Mouse (Mus musculus) kidney, postnatal 0 days (tissue): ENCODE results near the gene Gm9508. TPM values are rescaled to one million over a fixed set of nuclear protein-coding genes. Genes with fewer than 3 reads are reported as not detected.

Source experiments
- ATAC-seq: fragments of 200-750 bp; cut with Nextera tagmentation; replicated peaks from 2 replicates; pipeline ENCODE4 v1.8.0; 2017; ENCODE audit warnings: low read depth, moderate number of reproducible peaks, moderate TSS enrichment, moderate library complexity; ENCODE audit not compliant: low FRiP score
- DNase-seq: peaks from one replicate; pipeline ENCODE4 v3.0.0-alpha.2; 2016; ENCODE audit warnings: low spot score
- H3K27ac ChIP-seq: fragments of 300-500 bp; sonication (generic); 2 replicates; pipeline ENCODE4 v1.5.1; 2014; ENCODE audit warnings: mild to moderate bottlenecking
- H3K27me3 ChIP-seq: fragments of 300-500 bp; sonication (generic); 2 replicates; pipeline ENCODE4 v1.6.1; 2014; ENCODE audit warnings: low read length, mixed read lengths; ENCODE audit not compliant: insufficient read depth
- H3K36me3 ChIP-seq: fragments of 300-500 bp; sonication (generic); 2 replicates; pipeline ENCODE4 v1.6.1; 2014; ENCODE audit warnings: low read length, mixed read lengths; ENCODE audit not compliant: insufficient read depth
- H3K4me1 ChIP-seq: fragments of 300-500 bp; sonication (generic); replicated peaks from 2 replicates; pipeline ENCODE4 v1.6.1; 2014; ENCODE audit warnings: antibody characterized with exemption, low read length, mixed read lengths; ENCODE audit not compliant: insufficient read depth
- H3K4me2 ChIP-seq: fragments of 300-500 bp; sonication (generic); 2 replicates; pipeline ENCODE4 v1.6.1; 2014; ENCODE audit warnings: mild to moderate bottlenecking, low read length, moderate library complexity, mixed read lengths
- H3K4me3 ChIP-seq: fragments of 300-500 bp; sonication (generic); replicated peaks from 2 replicates; pipeline ENCODE4 v1.5.1; 2014; ENCODE audit warnings: low read depth, low read length
- H3K9ac ChIP-seq: fragments of 300-500 bp; sonication (generic); 2 replicates; pipeline ENCODE4 v1.6.1; 2014; ENCODE audit warnings: low read depth, low read length
- H3K9me3 ChIP-seq: fragments of 300-500 bp; sonication (generic); replicated peaks from 2 replicates; pipeline ENCODE4 v1.6.1; 2016; ENCODE audit warnings: low read length, inconsistent platforms, mixed read lengths
- CTCF ChIP-seq: IDR thresholded peaks from 2 replicates; pipeline ENCODE4 v1.5.1; 2016; ENCODE audit warnings: antibody characterized with exemption, low read depth, mild to moderate bottlenecking, moderate library complexity
- WGBS: fragments of 180-500 bp; shearing (Covaris S2); extraction: QIAGEN DNeasy Blood & Tissue Kit; methylation state at CpG from one replicate; pipeline ENCODE4 v1.1.7; 2014; 5-methylcytosine and 5-hydroxymethylcytosine counted together
- polyA plus RNA-seq: library from polyadenylated mRNA; unstranded; fragments of >200 nt; fragmentation: Nextera tagmentation; extraction: Ambion mirVana; gene quantifications from 2 replicates; pipeline ENCODE4 v1.2.1, GENCODE M21; 2015

Gm9508 gene
- polyA plus RNA-seq, 1 experiment from 2014 or later = not detected

DNA sequence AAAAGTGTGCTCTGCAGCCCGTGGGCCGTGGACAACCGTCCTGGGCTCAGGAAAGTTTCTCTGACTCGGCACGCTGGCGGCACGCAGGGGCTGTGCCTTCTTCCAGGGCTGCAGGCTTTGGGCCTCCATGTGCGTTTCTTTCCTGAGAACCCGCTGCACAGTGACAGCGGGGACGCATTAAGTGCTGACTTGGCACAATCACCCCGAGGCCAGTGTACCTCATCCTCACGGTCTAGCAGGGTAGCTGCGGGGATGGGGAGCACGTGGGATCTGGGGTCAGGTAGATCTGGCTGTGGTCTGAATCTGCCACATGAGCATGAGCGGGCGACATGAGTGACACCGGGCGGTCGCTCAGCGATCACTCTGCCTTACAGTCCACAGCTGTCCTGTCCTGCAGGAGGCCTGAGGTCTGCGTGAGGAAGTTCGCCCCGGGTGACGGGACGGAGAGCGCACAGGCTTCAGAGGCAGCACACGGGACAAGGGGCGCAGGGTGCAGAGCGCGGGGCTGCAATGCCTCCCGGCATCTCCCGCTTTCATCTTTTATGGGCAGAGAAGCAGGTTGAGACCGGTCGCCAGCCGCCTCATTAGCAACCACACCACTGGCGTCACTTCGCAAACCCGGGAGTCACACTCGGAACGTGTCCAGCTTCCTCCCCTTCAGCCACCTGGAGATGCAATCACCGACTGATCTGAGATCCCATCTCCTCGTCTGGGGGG lies 32.9 kb downstream of the Gm9508 start:
- WGBS = 24% methylated on average over 43 of the region's 43 CpGs
- peak overlapping the region; percentile 45 for H3K4me2 ChIP-seq
- no peaks in the 10 kb centered on the region for H3K9me3 ChIP-seq
- no peak overlapping the region for H3K4me3 ChIP-seq
- 0 out of 2 replicates have a peak, but pooled peaks have one; percentile 35 for ATAC-seq
- no peak for DNase-seq
- no peaks in the 10 kb centered on the region for H3K36me3 ChIP-seq
- no peaks in the 10 kb centered on the region for H3K27me3 ChIP-seq
- no peaks in the 10 kb centered on the region for H3K4me1 ChIP-seq
- no peak for TF ChIP-seq CTCF
- no peak overlapping the region for H3K27ac ChIP-seq
- H3K9ac ChIP-seq = no peak overlapping the region; the same call in 1 of the 2 replicates

DNA sequence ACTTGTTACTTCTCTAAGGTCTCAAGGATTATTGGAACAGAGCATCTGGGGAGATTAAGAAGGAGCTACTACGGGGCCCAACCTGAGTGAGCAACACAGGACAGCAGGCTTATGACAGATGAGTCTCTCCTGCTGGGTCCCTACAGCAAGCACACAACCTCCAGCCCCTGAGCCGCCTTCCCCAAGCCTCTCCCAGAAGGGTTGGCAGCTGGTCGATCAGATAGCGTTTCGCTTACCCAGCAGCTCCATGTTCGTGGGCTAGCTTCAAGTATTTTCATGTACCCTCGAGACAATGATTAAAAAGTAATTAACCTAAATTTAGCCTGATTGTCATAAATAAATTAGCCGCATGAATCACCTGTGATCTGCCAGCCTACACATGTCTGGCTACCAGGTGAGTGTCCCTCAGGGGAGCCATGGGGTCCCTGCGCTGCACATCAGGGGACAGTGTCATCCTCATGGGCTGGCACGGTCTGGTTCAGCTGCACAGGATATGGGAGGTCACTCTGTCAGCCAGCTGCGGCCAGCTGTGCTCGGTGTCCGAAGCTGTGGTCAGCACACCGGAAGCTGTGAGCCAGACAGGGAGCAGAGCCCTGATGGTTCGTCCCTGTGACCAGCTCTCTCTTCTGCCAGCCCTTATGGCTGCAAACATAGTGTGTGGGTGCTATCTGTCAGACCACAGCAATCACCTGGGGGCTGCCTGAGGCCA lies 38.6 kb downstream of the Gm9508 start:
- Histone ChIP-seq H3K9me3 (no peaks in the 10 kb centered on the region), H3K9ac (no peak overlapping the region), H3K36me3 (no peaks in the 10 kb centered on the region), H3K4me2 (no peak overlapping the region; the same call in 1 of the 2 replicates), H3K4me1 (peaks cover 6% of the 10 kb centered on the region; the same call in 1 of the 2 replicates), H3K27ac (no peak overlapping the region), H3K27me3 (no peaks in the 10 kb centered on the region), H3K4me3 (no peak overlapping the region)
- DNase-seq (no peak), ATAC-seq (peak; percentile 46; the same call in 1 of the 2 replicates)
- TF ChIP-seq CTCF = no peak
- 26% methylated on average over 15 of the region's 15 CpGs for WGBS

- Histone ChIP-seq H3K27ac (no peak overlapping the region), H3K9me3 (no peaks in the 10 kb centered on the region), H3K4me1 (no peaks in the 10 kb centered on the region), H3K4me3 (no peak overlapping the region), H3K4me2 (no peak overlapping the region), H3K9ac (no peak overlapping the region), H3K36me3 (no peaks in the 10 kb centered on the region), H3K27me3 (no peaks in the 10 kb centered on the region)
- 88% methylated on average over 9 of the region's 9 CpGs for WGBS
- no peak for DNase-seq
- ATAC-seq = no peak
- no peak for TF ChIP-seq CTCF
Measured at GRCm38 (mm10) chr10:77652046-77652445, 45.0 kb downstream of the Gm9508 start.

DNA sequence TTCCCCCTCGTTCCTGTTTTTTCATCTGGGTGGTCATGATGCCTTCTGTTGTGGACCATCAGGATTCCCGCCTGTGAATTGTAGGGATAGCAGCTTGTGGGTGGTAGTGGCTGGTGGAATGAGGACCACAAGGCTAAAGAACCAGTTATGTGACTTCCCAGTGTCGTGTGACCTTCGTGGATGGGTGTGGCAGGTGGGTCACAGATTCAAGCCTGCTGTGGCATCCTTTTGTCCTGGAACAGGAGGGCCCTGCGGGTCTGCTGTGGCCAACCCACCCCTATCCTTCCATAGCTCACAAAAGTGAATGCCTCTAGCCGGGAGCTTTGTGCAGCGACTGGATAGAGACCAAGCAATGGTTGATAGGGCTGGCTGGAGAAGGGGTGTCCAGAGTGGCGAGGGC lies 49.1 kb downstream of the Gm9508 start:
- 83% methylated on average over 8 of the region's 8 CpGs for WGBS
- no peak for TF ChIP-seq CTCF
- Histone ChIP-seq H3K9ac (no peak overlapping the region), H3K4me2 (no peak overlapping the region), H3K4me3 (no peak overlapping the region), H3K9me3 (no peaks in the 10 kb centered on the region), H3K4me1 (no peaks in the 10 kb centered on the region), H3K36me3 (peaks cover 33% of the 10 kb centered on the region), H3K27me3 (no peaks in the 10 kb centered on the region), H3K27ac (no peak overlapping the region)
- DNase-seq = no peak
- ATAC-seq = no peak

- no peak overlapping the region for H3K27ac ChIP-seq
- no peak overlapping the region for H3K9ac ChIP-seq
- DNase-seq (no peak), ATAC-seq (no peak)
- H3K27me3 ChIP-seq = no peaks in the 10 kb centered on the region
- H3K4me3 ChIP-seq = no peak overlapping the region
- H3K4me2 ChIP-seq = no peak overlapping the region
- WGBS = 84% methylated on average over 1 of the region's 1 CpGs
- TF ChIP-seq CTCF = no peak
- peaks cover 35% of the 10 kb centered on the region for H3K36me3 ChIP-seq
- no peaks in the 10 kb centered on the region for H3K9me3 ChIP-seq
- no peaks in the 10 kb centered on the region for H3K4me1 ChIP-seq
Measured at GRCm38 (mm10) chr10:77647461-77647860, 49.6 kb downstream of the Gm9508 start.

Other genes starting within 250 kb of the Gm9508 start
- gene Fam207a, start 181.4 kb downstream of the Gm9508 start, polyA plus RNA-seq = 32.7 and 34.1 TPM in 2 replicates
- gene Itgb2, start 167.0 kb downstream of the Gm9508 start, polyA plus RNA-seq = 1.4 and 1.6 TPM in 2 replicates
- 210 and 216 TPM in 2 replicates for gene Pttg1ip, start 115.5 kb downstream of the Gm9508 start, polyA plus RNA-seq
- 313 and 335 TPM in 2 replicates for gene Sumo3, start 91.1 kb downstream of the Gm9508 start, polyA plus RNA-seq
- 13.1 and 15.2 TPM in 2 replicates for gene Gm49325, start 91.0 kb downstream of the Gm9508 start, polyA plus RNA-seq
- 51.4 and 53.5 TPM in 2 replicates for gene Ube2g2, start 75.0 kb downstream of the Gm9508 start, polyA plus RNA-seq
- gene Tspear, start 10.7 kb downstream of the Gm9508 start, polyA plus RNA-seq = 0.41 and 0.43 TPM in 2 replicates
- gene Gm19402, start 6.5 kb downstream of the Gm9508 start, polyA plus RNA-seq = not detected in 2 replicates
- gene Gm10272, start 9.4 kb upstream of the Gm9508 start, polyA plus RNA-seq = not detected in 2 replicates
- not detected in 2 replicates for gene Gm10024, start 14.2 kb upstream of the Gm9508 start, polyA plus RNA-seq
- not detected in 2 replicates for gene Gm10142, start 18.6 kb upstream of the Gm9508 start, polyA plus RNA-seq
- gene Krtap12-1, start 23.4 kb upstream of the Gm9508 start, polyA plus RNA-seq = not detected in 2 replicates
- gene Gm10100, start 29.3 kb upstream of the Gm9508 start, polyA plus RNA-seq = not detected in 2 replicates
- gene Gm18596, start 45.4 kb upstream of the Gm9508 start, polyA plus RNA-seq = not detected in 2 replicates
- gene Gm9736, start 54.1 kb upstream of the Gm9508 start, polyA plus RNA-seq = not detected in 2 replicates
- gene Gm3233, start 62.4 kb upstream of the Gm9508 start, polyA plus RNA-seq = not detected in 2 replicates
- not detected in 2 replicates for gene Gm3238, start 74.1 kb upstream of the Gm9508 start, polyA plus RNA-seq
- not detected in 2 replicates for gene Gm7138, start 79.7 kb upstream of the Gm9508 start, polyA plus RNA-seq
- not detected in 2 replicates for gene Gm3250, start 85.3 kb upstream of the Gm9508 start, polyA plus RNA-seq
- gene Gm7137, start 91.0 kb upstream of the Gm9508 start, polyA plus RNA-seq = not detected in 2 replicates
- gene Gm9639, start 97.8 kb upstream of the Gm9508 start, polyA plus RNA-seq = not detected in 2 replicates
- gene Gm19668, start 101.9 kb upstream of the Gm9508 start, polyA plus RNA-seq = not detected in 2 replicates
- not detected in 2 replicates for gene Gm9507, start 114.6 kb upstream of the Gm9508 start, polyA plus RNA-seq
- not detected in 2 replicates for gene Gm2696, start 117.4 kb upstream of the Gm9508 start, polyA plus RNA-seq
- not detected in 2 replicates for gene Krtap10-4, start 129.9 kb upstream of the Gm9508 start, polyA plus RNA-seq
- gene Krtap10-10, start 138.7 kb upstream of the Gm9508 start, polyA plus RNA-seq = not detected in 2 replicates
- gene Gm36176, start 149.6 kb upstream of the Gm9508 start, polyA plus RNA-seq = not detected in 2 replicates
- gene Gm10318, start 155.6 kb upstream of the Gm9508 start, polyA plus RNA-seq = not detected in 2 replicates
- not detected in 2 replicates for gene Gm3285, start 164.7 kb upstream of the Gm9508 start, polyA plus RNA-seq
- 2.9 and 3.0 TPM in 2 replicates for gene Lrrc3, start 205.3 kb upstream of the Gm9508 start, polyA plus RNA-seq